Mouse (Mus musculus) MEL (cell line): ENCODE data around the gene Shf.

ENCODE experiments used
- CTCF ChIP-seq, 3 experiments: IDR thresholded peaks in 2 of 3; conservative IDR thresholded peaks in 1 of 3; 2 replicates each; pipeline ENCODE4 v1.5.1; 2011 to 2012; ENCODE audit warnings: low read length in 3 of 3, low read depth in 2 of 3, mild to moderate bottlenecking in 2 of 3, improper control_type of control experiment in 1 of 3, inconsistent platforms in 1 of 3, mixed read lengths in 1 of 3, moderate library complexity in 1 of 3; ENCODE audit not compliant: control insufficient read depth in 1 of 3, insufficient read depth in 1 of 3, poor library complexity in 1 of 3, severe bottlenecking in 1 of 3
- EP300 ChIP-seq, 2 experiments: IDR thresholded peaks; 2 replicates each; pipeline ENCODE4 v1.6.1; 2011; ENCODE audit warnings: improper control_type of control experiment in 2 of 2, low read length in 2 of 2, low read depth in 1 of 2, mild to moderate bottlenecking in 1 of 2
- GATA1 ChIP-seq: IDR thresholded peaks from 2 replicates; pipeline ENCODE4 v1.6.1; 2011; ENCODE audit warnings: low read depth, low read length, improper control_type of control experiment
- HCFC1 ChIP-seq: IDR thresholded peaks from 2 replicates; pipeline ENCODE4 v1.6.1; 2012; ENCODE audit warnings: low read depth, mild to moderate bottlenecking, inconsistent platforms, low read length, improper control_type of control experiment, moderate library complexity
- KAT2A ChIP-seq: conservative IDR thresholded peaks from 2 replicates; pipeline ENCODE4 v1.6.1; 2012; ENCODE audit warnings: low read depth, low read length, improper control_type of control experiment, inconsistent platforms
- NRF1 ChIP-seq: IDR thresholded peaks from 2 replicates; pipeline ENCODE4 v1.6.1; 2014; ENCODE audit warnings: low read depth, mild to moderate bottlenecking, inconsistent platforms, low read length, improper control_type of control experiment, moderate library complexity; ENCODE audit not compliant: poor library complexity, insufficient read depth, severe bottlenecking
- POLR2A ChIP-seq, 2 experiments: IDR thresholded peaks; 2 replicates each; pipeline ENCODE4 v1.6.1; 2011 to 2012; ENCODE audit warnings: low read length in 2 of 2, mild to moderate bottlenecking in 2 of 2, control low read depth in 1 of 2, improper control_type of control experiment in 1 of 2, low read depth in 1 of 2, moderate library complexity in 1 of 2; ENCODE audit not compliant: control insufficient read depth in 1 of 2, insufficient read depth in 1 of 2, poor library complexity in 1 of 2
- SMC3 ChIP-seq: IDR thresholded peaks from 2 replicates; pipeline ENCODE4 v1.6.1; 2011; ENCODE audit warnings: low read depth, low read length, improper control_type of control experiment
- USF2 ChIP-seq, 2 experiments: IDR thresholded peaks; 2 replicates each; pipeline ENCODE4 v1.6.1; 2011 to 2012; ENCODE audit warnings: improper control_type of control experiment in 2 of 2, low read length in 2 of 2, borderline replicate concordance in 1 of 2, inconsistent platforms in 1 of 2, low read depth in 1 of 2, mild to moderate bottlenecking in 1 of 2; ENCODE audit not compliant: insufficient read depth in 1 of 2
- ZC3H11A ChIP-seq: IDR thresholded peaks from 2 replicates; pipeline ENCODE4 v1.6.1; 2012; ENCODE audit warnings: low read depth, mild to moderate bottlenecking, inconsistent platforms, low read length, improper control_type of control experiment
- ZKSCAN1 ChIP-seq: IDR thresholded peaks from 2 replicates; pipeline ENCODE4 v1.6.1; 2012; ENCODE audit warnings: low read depth, mild to moderate bottlenecking, inconsistent platforms, low read length, improper control_type of control experiment, moderate library complexity

GRCm38 (mm10) chr2:122299911-122300655 is 68.9 kb downstream of the Shf start:
- TF ChIP-seq SMC3 (no peak), NRF1 (no peak), ZC3H11A (no peak), GATA1 (no peak), POLR2A (IDR thresholded peaks at IDR 0.05; ENCODE audit: control insufficient read depth in 1 of 2, insufficient read depth in 1 of 2, low read depth in 1 of 2, low read length in 2 of 2, poor library complexity in 1 of 2) (no peak), HCFC1 (no peak), ZKSCAN1 (no peak), USF2 (IDR thresholded peaks at IDR 0.05; ENCODE audit: borderline replicate concordance in 1 of 2, insufficient read depth in 1 of 2, low read depth in 1 of 2, low read length in 2 of 2) (no peak), CTCF (IDR thresholded peaks at IDR 0.05 in 2 of 3, conservative IDR thresholded peaks at IDR 0.05 in 1 of 3; ENCODE audit: control insufficient read depth in 1 of 3, insufficient read depth in 1 of 3, low read depth in 2 of 3, low read length in 3 of 3, poor library complexity in 1 of 3, severe bottlenecking in 1 of 3) (no peak), EP300 (IDR thresholded peaks at IDR 0.05; ENCODE audit: low read depth in 1 of 2, low read length in 2 of 2) (no peak), KAT2A (no peak)
